Mouse (Mus musculus): ENCODE results near the gene Bcor. TPM values are rescaled to one million over a fixed set of nuclear protein-coding genes. Genes with fewer than 3 reads are reported as not detected.

The Bcor gene
- polyA plus RNA-seq, 1 experiment from 2014 or later, result 4.2 TPM

GRCm38 (mm10) chrX:12043352-12043751, 116.8 kb downstream of the Bcor start:
- ATAC-seq, result peak; percentile 61; the same call in 1 of the 2 replicates
- no peak overlapping the region for H3K4me3 ChIP-seq (ENCODE audit: low read depth, low read length)
- TF ChIP-seq CTCF (IDR thresholded peaks at IDR 0.05; ENCODE audit: low read depth), result no peak
- no peaks in the 10 kb centered on the region for H3K27me3 ChIP-seq (replicated peaks; ENCODE audit: control insufficient read depth, insufficient read depth, low read length)
- H3K36me3 ChIP-seq (ENCODE audit: control insufficient read depth, insufficient read depth), result peaks cover 23% of the 10 kb centered on the region; the same call in 1 of the 2 replicates
- no peak overlapping the region for H3K9ac ChIP-seq (ENCODE audit: low read depth, low read length)
- no peaks in the 10 kb centered on the region for H3K4me1 ChIP-seq (replicated peaks; ENCODE audit: control insufficient read depth, insufficient read depth, low read length)
- H3K4me2 ChIP-seq (replicated peaks; ENCODE audit: low read depth), result no peak overlapping the region
- no peaks in the 10 kb centered on the region for H3K9me3 ChIP-seq (ENCODE audit: control insufficient read depth)
- H3K27ac ChIP-seq (ENCODE audit: low read depth, low read length), result no peak overlapping the region
- 55% methylated on average over 14 of the region's 14 CpGs for WGBS

DNA sequence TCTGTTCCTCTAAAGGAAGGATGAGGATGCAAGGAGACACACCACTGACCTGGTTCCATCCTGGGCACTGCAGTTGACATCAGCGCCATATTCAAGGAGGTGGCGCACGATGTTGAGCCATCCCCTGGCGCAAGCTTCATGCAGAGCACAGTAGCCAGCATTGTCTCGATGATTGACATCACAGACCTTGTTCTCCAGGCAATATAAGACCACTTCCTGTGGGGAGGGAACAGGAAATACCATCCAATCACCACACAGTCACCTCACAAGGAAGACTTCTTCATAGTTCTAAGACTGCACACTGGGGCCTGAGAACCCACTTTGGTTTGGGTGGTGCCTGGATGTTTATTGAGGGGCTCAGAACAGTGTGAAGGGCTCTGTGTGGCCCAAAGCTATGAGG, 118.7 kb downstream of the Bcor start:
- TF ChIP-seq CTCF (IDR thresholded peaks at IDR 0.05; ENCODE audit: low read depth), result no peak
- no peaks in the 10 kb centered on the region for H3K9me3 ChIP-seq (ENCODE audit: control insufficient read depth)
- no peak overlapping the region for H3K9ac ChIP-seq (ENCODE audit: low read depth, low read length)
- no peaks in the 10 kb centered on the region for H3K27me3 ChIP-seq (replicated peaks; ENCODE audit: control insufficient read depth, insufficient read depth, low read length)
- H3K4me3 ChIP-seq (ENCODE audit: low read depth, low read length), result no peak overlapping the region
- no peak overlapping the region for H3K27ac ChIP-seq (ENCODE audit: low read depth, low read length)
- H3K4me1 ChIP-seq (replicated peaks; ENCODE audit: control insufficient read depth, insufficient read depth, low read length), result no peaks in the 10 kb centered on the region
- peaks cover 32% of the 10 kb centered on the region for H3K36me3 ChIP-seq (ENCODE audit: control insufficient read depth, insufficient read depth)
- 93% methylated on average over 5 of the region's 5 CpGs for WGBS
- no peak overlapping the region for H3K4me2 ChIP-seq (replicated peaks; ENCODE audit: low read depth)
- ATAC-seq, result no peak

DNA sequence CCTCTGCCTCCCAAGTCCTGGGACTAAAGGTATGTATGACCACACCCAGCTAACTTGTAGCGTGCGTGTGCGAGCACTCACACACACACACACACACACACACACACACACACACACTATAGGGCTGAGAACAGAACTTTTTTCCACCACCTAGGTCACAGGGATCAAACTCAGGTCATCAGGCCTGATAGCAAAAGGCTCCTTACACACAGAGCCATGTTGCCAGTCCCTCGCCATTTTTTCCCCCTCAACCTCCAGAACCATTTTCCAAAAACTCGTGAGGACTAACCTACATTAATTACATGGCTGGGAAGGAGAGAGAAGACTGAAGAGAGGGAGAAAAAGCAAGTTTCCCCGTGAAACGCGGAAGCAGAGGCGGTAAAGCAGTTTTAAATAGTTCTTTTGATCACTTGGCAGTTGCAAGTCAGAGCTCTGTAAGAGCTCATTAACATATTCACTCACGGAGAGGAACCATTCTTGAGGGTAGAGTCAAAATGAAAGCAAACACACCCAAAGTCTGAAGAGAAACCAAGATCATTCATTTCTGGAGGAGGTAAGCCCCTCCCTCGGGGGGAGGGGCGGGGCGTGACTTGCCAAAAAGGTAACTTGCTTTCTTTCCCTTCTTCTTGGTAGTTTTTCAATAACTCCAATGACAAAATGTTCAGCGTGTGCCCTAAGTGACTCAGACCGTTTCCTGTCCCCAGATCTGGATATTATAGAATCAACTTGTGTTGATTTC, 145.3 kb downstream of the Bcor start:
- H3K27ac ChIP-seq (ENCODE audit: low read depth, low read length), result no peak overlapping the region
- no peak overlapping the region for H3K9ac ChIP-seq (ENCODE audit: low read depth, low read length)
- no peaks in the 10 kb centered on the region for H3K36me3 ChIP-seq (ENCODE audit: control insufficient read depth, insufficient read depth)
- no peaks in the 10 kb centered on the region for H3K9me3 ChIP-seq (ENCODE audit: control insufficient read depth)
- no peaks in the 10 kb centered on the region for H3K27me3 ChIP-seq (replicated peaks; ENCODE audit: control insufficient read depth, insufficient read depth, low read length)
- TF ChIP-seq CTCF (IDR thresholded peaks at IDR 0.05; ENCODE audit: low read depth), result no peak
- H3K4me3 ChIP-seq (ENCODE audit: low read depth, low read length), result no peak overlapping the region
- 55% methylated on average over 15 of the region's 15 CpGs for WGBS
- no peak overlapping the region for H3K4me2 ChIP-seq (replicated peaks; ENCODE audit: low read depth)
- no peaks in the 10 kb centered on the region for H3K4me1 ChIP-seq (replicated peaks; ENCODE audit: control insufficient read depth, insufficient read depth, low read length)
- no peak for ATAC-seq

- Histone ChIP-seq H3K9ac (ENCODE audit: low read depth, low read length) (no peak overlapping the region), H3K4me1 (replicated peaks; ENCODE audit: control insufficient read depth, insufficient read depth, low read length) (no peaks in the 10 kb centered on the region), H3K4me3 (ENCODE audit: low read depth, low read length) (no peak overlapping the region), H3K9me3 (ENCODE audit: control insufficient read depth) (no peaks in the 10 kb centered on the region), H3K4me2 (replicated peaks; ENCODE audit: low read depth) (no peak overlapping the region), H3K36me3 (ENCODE audit: control insufficient read depth, insufficient read depth) (no peaks in the 10 kb centered on the region), H3K27me3 (replicated peaks; ENCODE audit: control insufficient read depth, insufficient read depth, low read length) (no peaks in the 10 kb centered on the region), H3K27ac (ENCODE audit: low read depth, low read length) (no peak overlapping the region)
- no peak for ATAC-seq
- no peak for TF ChIP-seq CTCF (IDR thresholded peaks at IDR 0.05; ENCODE audit: low read depth)
- 47% methylated on average over 1 of the region's 1 CpGs for WGBS
Observed at GRCm38 (mm10) chrX:12010660-12011059, 149.5 kb downstream of the Bcor start.

DNA sequence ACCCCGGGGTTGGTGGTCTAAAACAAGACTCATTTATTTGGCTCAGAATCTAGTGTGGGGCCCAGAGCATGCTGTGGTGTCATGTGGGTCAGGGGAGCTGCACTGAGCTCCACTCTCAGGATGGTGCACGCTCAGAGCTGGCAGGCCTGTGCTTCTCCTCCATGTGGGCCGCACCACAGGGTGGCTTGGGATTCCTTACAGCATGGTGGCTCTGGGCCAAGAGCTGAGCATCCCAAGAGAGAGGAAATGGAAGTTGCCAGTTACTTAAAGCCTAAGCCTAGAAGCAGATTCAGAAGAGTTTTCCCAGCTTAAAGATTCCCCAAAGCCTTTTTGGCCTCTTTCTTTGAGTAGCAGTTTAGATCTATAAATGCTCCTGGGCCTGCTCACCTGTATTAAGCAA, 151.1 kb downstream of the Bcor start:
- no peak overlapping the region for H3K9ac ChIP-seq (ENCODE audit: low read depth, low read length)
- WGBS, result 30% methylated on average over 3 of the region's 3 CpGs
- no peak for TF ChIP-seq CTCF (IDR thresholded peaks at IDR 0.05; ENCODE audit: low read depth)
- no peak for ATAC-seq
- H3K27me3 ChIP-seq (replicated peaks; ENCODE audit: control insufficient read depth, insufficient read depth, low read length), result no peaks in the 10 kb centered on the region
- H3K27ac ChIP-seq (ENCODE audit: low read depth, low read length), result no peak overlapping the region
- no peaks in the 10 kb centered on the region for H3K4me1 ChIP-seq (replicated peaks; ENCODE audit: control insufficient read depth, insufficient read depth, low read length)
- no peaks in the 10 kb centered on the region for H3K9me3 ChIP-seq (ENCODE audit: control insufficient read depth)
- H3K36me3 ChIP-seq (ENCODE audit: control insufficient read depth, insufficient read depth), result no peaks in the 10 kb centered on the region
- no peak overlapping the region for H3K4me2 ChIP-seq (replicated peaks; ENCODE audit: low read depth)
- no peak overlapping the region for H3K4me3 ChIP-seq (ENCODE audit: low read depth, low read length)

DNA sequence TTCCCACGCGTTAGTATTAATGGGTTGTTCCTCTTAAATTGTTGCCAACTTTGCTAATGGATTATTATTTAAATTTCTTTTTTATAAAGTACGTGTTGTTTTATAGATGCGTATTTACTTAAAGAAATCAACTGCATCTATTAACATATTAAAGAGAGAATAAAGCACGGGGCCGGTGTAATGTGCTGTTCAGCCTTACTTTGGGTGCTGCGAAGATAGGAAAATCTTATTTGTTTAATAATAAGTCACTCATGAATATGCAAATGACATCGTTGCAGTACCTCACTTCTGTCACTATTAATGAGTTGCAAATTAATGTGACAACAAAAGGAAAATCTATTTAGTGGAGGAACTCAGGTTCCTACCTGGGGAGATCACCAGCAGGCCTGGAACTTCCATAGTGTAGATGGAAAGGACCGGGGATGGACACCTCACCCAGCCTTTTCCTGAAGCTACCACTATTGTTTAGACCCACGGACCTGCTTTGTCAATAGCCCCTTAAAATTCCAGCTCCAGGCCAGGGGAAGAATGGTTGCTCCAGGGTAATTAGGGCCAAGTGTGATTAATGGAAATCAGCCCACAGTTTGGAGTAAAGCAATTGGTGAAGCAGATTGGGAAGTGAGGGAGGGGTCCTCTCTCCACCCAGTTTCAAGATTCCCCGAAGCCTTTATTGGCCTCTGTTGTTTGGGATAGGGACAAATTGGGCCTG, 152.2 kb downstream of the Bcor start:
- H3K4me2 ChIP-seq (replicated peaks; ENCODE audit: low read depth), result no peak overlapping the region
- ATAC-seq, result no peak
- no peaks in the 10 kb centered on the region for H3K4me1 ChIP-seq (replicated peaks; ENCODE audit: control insufficient read depth, insufficient read depth, low read length)
- H3K9me3 ChIP-seq (ENCODE audit: control insufficient read depth), result no peaks in the 10 kb centered on the region
- no peaks in the 10 kb centered on the region for H3K36me3 ChIP-seq (ENCODE audit: control insufficient read depth, insufficient read depth)
- H3K27me3 ChIP-seq (replicated peaks; ENCODE audit: control insufficient read depth, insufficient read depth, low read length), result no peaks in the 10 kb centered on the region
- TF ChIP-seq CTCF (IDR thresholded peaks at IDR 0.05; ENCODE audit: low read depth), result no peak
- H3K9ac ChIP-seq (ENCODE audit: low read depth, low read length), result no peak overlapping the region
- H3K4me3 ChIP-seq (ENCODE audit: low read depth, low read length), result no peak overlapping the region
- no peak overlapping the region for H3K27ac ChIP-seq (ENCODE audit: low read depth, low read length)
- WGBS, result 36% methylated on average over 11 of the region's 11 CpGs

Data from intestine, postnatal 0 days (tissue).